ENCODE assay signal across 10 mouse cellular contexts in the genomic region with DNA sequence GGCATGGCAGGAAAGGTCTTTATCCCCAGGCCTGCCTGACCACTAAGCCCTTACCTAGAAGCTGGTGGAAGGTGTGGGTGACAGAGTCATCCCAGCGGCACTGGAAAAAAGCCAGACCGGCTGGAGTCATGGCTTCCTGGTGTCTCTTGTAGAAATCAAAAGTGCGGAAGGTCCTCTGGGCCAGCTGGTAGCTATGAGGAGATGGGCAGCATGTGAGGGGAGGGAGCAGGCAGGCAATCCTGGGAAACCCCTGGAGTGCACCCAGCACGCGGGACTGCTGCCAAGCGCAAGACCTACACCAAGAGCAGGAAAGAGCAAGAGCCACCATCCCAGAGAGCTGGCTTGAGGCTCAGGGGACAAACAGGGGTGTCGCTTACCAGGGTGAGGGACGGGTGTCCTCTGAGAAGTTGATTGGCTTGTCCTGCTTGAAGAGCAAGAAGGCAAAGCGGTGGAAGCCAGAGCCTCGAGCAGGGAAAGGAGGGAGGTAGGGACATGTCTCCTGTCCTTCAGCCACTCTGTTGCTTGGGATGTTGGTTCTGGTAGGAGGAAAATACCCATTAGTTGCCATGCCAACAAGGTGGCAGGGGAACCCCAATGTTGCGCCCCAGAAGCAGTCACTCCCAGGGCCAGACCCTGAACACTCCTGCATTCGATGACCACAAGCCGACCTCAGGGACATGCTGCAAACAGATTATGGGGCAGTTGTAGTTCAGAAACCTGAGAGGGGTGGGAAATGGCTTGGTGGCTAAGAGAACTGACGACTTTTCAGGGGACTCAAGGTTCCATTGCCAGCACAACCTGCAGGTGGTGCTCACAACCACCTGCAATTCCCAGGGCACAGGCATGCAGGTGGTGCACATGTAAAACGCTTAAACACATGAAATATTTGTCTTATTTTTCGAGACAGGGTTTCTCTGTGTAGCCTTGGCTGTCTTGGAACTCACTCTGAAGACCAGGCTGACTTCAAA. TPM values are rescaled to one million over a fixed set of nuclear protein-coding genes. Genes with fewer than 3 reads are reported as not detected.
DNase-seq lines count a peak whose midpoint lies in the region; ATAC-seq and TF ChIP-seq lines count a peak whose summit lies in the region.
"Had no signal": no experiment of that assay in that cellular context is flagged by ENCODE, and none has a peak within 500 bp of the region (broad histone marks: within the 10 kb centered on the region; RNA-seq: fewer than 3 reads in every experiment).

No protein-coding gene starts in this region.

- DNase-seq in 3T3-L1 (ENCODE audit: low read depth, low spot score): peak; percentile 41
- DNase-seq in CD4-positive helper T cell, adult 2 months (ENCODE audit: low read depth, low spot score): peak; percentile 49
- DNase-seq in embryonic facial prominence, embryonic 10.5 days (ENCODE audit: low spot score): no peak
- no peak for DNase-seq in urinary bladder, postnatal 10 days (ENCODE audit: low spot score)
- no peak for DNase-seq in midbrain, embryonic 10.5 days (ENCODE audit: low spot score)
- DNase-seq in layer of hippocampus, adult 9-11 months: no peak

- H3K9ac ChIP-seq in intestine, postnatal 0 days (ENCODE audit: low read depth, low read length): no peak overlapping the region
- no peak overlapping the region for H3K9ac ChIP-seq in intestine, embryonic 16.5 days (ENCODE audit: low read depth, low read length)
- H3K9ac ChIP-seq: liver, embryonic 15.5 days had no signal

- TF ChIP-seq CTCF in intestine, postnatal 0 days (IDR thresholded peaks at IDR 0.05; ENCODE audit: low read depth): peak; percentile 61

- H3K36me3 ChIP-seq in intestine, postnatal 0 days (ENCODE audit: control insufficient read depth, insufficient read depth): peaks cover 32% of the 10 kb centered on the region; the same call in 1 of the 2 replicates
- H3K36me3 ChIP-seq in intestine, embryonic 16.5 days (ENCODE audit: control insufficient read depth, insufficient read depth, low read length): 0 out of 2 replicates have a peak, but pooled peaks cover 5% of the 10 kb centered on the region
- H3K36me3 ChIP-seq in embryonic facial prominence, embryonic 10.5 days (replicated peaks): peaks cover 60% of the 10 kb centered on the region
- peaks cover 59% of the 10 kb centered on the region for H3K36me3 ChIP-seq in midbrain, embryonic 10.5 days

- H3K4me3 ChIP-seq in intestine, postnatal 0 days (ENCODE audit: low read depth, low read length): no peak overlapping the region
- H3K4me3 ChIP-seq in intestine, embryonic 16.5 days (ENCODE audit: low read length): no peak overlapping the region
- no peak overlapping the region for H3K4me3 ChIP-seq in embryonic facial prominence, embryonic 10.5 days
- no peak overlapping the region for H3K4me3 ChIP-seq in midbrain, embryonic 10.5 days
- H3K4me3 ChIP-seq: liver, embryonic 15.5 days; neural tube, embryonic 15.5 days had no signal

- ATAC-seq in intestine, postnatal 0 days: no peak
- ATAC-seq in intestine, embryonic 16.5 days: no peak

- WGBS in intestine, postnatal 0 days: 82% methylated on average over 16 of the region's 16 CpGs
- 81% methylated on average over 16 of the region's 16 CpGs for WGBS in intestine, embryonic 16.5 days
- 84% methylated on average over 16 of the region's 16 CpGs for WGBS in embryonic facial prominence, embryonic 10.5 days
- 85% methylated on average over 16 of the region's 16 CpGs for WGBS in midbrain, embryonic 10.5 days

- no peak overlapping the region for H3K4me2 ChIP-seq in intestine, postnatal 0 days (replicated peaks; ENCODE audit: low read depth)
- H3K4me2 ChIP-seq in intestine, embryonic 16.5 days (ENCODE audit: low read depth, low read length): no peak overlapping the region
- H3K4me2 ChIP-seq: liver, embryonic 15.5 days had no signal

- no peaks in the 10 kb centered on the region for H3K9me3 ChIP-seq in intestine, postnatal 0 days (ENCODE audit: control insufficient read depth)
- no peaks in the 10 kb centered on the region for H3K9me3 ChIP-seq in intestine, embryonic 16.5 days (ENCODE audit: control insufficient read depth, low read length)
- H3K9me3 ChIP-seq in embryonic facial prominence, embryonic 10.5 days: no peaks in the 10 kb centered on the region
- no peaks in the 10 kb centered on the region for H3K9me3 ChIP-seq in midbrain, embryonic 10.5 days (replicated peaks)
- H3K9me3 ChIP-seq: liver, embryonic 15.5 days; neural tube, embryonic 15.5 days had no signal

- H3K27ac ChIP-seq in intestine, postnatal 0 days (ENCODE audit: low read depth, low read length): no peak overlapping the region
- no peak overlapping the region for H3K27ac ChIP-seq in intestine, embryonic 16.5 days (ENCODE audit: low read length)
- 0 out of 2 replicates have a peak overlapping the region, but pooled peaks have one; percentile 10 for H3K27ac ChIP-seq in embryonic facial prominence, embryonic 10.5 days (replicated peaks)
- no peak overlapping the region for H3K27ac ChIP-seq in midbrain, embryonic 10.5 days (replicated peaks)
- H3K27ac ChIP-seq: liver, embryonic 15.5 days; neural tube, embryonic 15.5 days had no signal

- peaks cover 8% of the 10 kb centered on the region for H3K4me1 ChIP-seq in intestine, postnatal 0 days (replicated peaks; ENCODE audit: control insufficient read depth, insufficient read depth, low read length)
- H3K4me1 ChIP-seq in intestine, embryonic 16.5 days (ENCODE audit: control insufficient read depth, insufficient read depth, low read length): peaks cover 32% of the 10 kb centered on the region
- peaks cover 60% of the 10 kb centered on the region for H3K4me1 ChIP-seq in embryonic facial prominence, embryonic 10.5 days
- H3K4me1 ChIP-seq in midbrain, embryonic 10.5 days: peaks cover 45% of the 10 kb centered on the region

- no peaks in the 10 kb centered on the region for H3K27me3 ChIP-seq in intestine, postnatal 0 days (replicated peaks; ENCODE audit: control insufficient read depth, insufficient read depth, low read length)
- H3K27me3 ChIP-seq in intestine, embryonic 16.5 days (replicated peaks; ENCODE audit: control insufficient read depth, insufficient read depth, low read length): no peaks in the 10 kb centered on the region
- peaks cover 18% of the 10 kb centered on the region for H3K27me3 ChIP-seq in embryonic facial prominence, embryonic 10.5 days (replicated peaks; ENCODE audit: low read depth, poor library complexity, severe bottlenecking)
- H3K27me3 ChIP-seq in midbrain, embryonic 10.5 days (ENCODE audit: low read depth, poor library complexity, severe bottlenecking): peaks cover 24% of the 10 kb centered on the region
- H3K27me3 ChIP-seq: liver, embryonic 15.5 days had no signal

RNA-seq across cellular contexts. Expression of gene Trim65, which starts 1.7 kb away (rescaled TPM):
- polyA plus RNA-seq in intestine, postnatal 0 days (2015; fragmentation: Nextera tagmentation; extraction: Ambion mirVana): 3.1 and 3.3 TPM in 2 replicates
- polyA plus RNA-seq in intestine, embryonic 16.5 days (2015; fragmentation: Nextera tagmentation; extraction: Ambion mirVana): 7.7 and 9.3 TPM in 2 replicates
- polyA plus RNA-seq in embryonic facial prominence, embryonic 10.5 days (2016; fragmentation: Nextera tagmentation; extraction: Ambion mirVana): 1.9 and 2.3 TPM in 2 replicates
- polyA plus RNA-seq in midbrain, embryonic 10.5 days (2016; fragmentation: Nextera tagmentation; extraction: Ambion mirVana): 1.4 and 1.8 TPM in 2 replicates

RNA-seq across cellular contexts. Expression of gene Trim47, which starts 5.6 kb away (rescaled TPM):
- 15.7 and 16.1 TPM in 2 replicates for polyA plus RNA-seq in intestine, postnatal 0 days (2015; fragmentation: Nextera tagmentation; extraction: Ambion mirVana)
- 13.9 and 14.7 TPM in 2 replicates for polyA plus RNA-seq in intestine, embryonic 16.5 days (2015; fragmentation: Nextera tagmentation; extraction: Ambion mirVana)
- polyA plus RNA-seq in embryonic facial prominence, embryonic 10.5 days (2016; fragmentation: Nextera tagmentation; extraction: Ambion mirVana): 4.5 and 4.7 TPM in 2 replicates
- 2.7 TPM in 2 replicates for polyA plus RNA-seq in midbrain, embryonic 10.5 days (2016; fragmentation: Nextera tagmentation; extraction: Ambion mirVana)

RNA-seq across cellular contexts. Expression of gene Mrpl38, which starts 6.0 kb away (rescaled TPM):
- 35.6 and 38.5 TPM in 2 replicates for polyA plus RNA-seq in intestine, postnatal 0 days (2015; fragmentation: Nextera tagmentation; extraction: Ambion mirVana)
- polyA plus RNA-seq in intestine, embryonic 16.5 days (2015; fragmentation: Nextera tagmentation; extraction: Ambion mirVana): 104 and 110 TPM in 2 replicates
- polyA plus RNA-seq in embryonic facial prominence, embryonic 10.5 days (2016; fragmentation: Nextera tagmentation; extraction: Ambion mirVana): 108 and 117 TPM in 2 replicates
- 113 TPM in 2 replicates for polyA plus RNA-seq in midbrain, embryonic 10.5 days (2016; fragmentation: Nextera tagmentation; extraction: Ambion mirVana)

RNA-seq across cellular contexts. Expression of gene Fbf1, which starts 35.3 kb away (rescaled TPM):
- 3.7 and 4.8 TPM in 2 replicates for polyA plus RNA-seq in intestine, postnatal 0 days (2015; fragmentation: Nextera tagmentation; extraction: Ambion mirVana)
- 15.4 and 16.9 TPM in 2 replicates for polyA plus RNA-seq in intestine, embryonic 16.5 days (2015; fragmentation: Nextera tagmentation; extraction: Ambion mirVana)
- 61.0 and 61.8 TPM in 2 replicates for polyA plus RNA-seq in embryonic facial prominence, embryonic 10.5 days (2016; fragmentation: Nextera tagmentation; extraction: Ambion mirVana)
- 58.9 and 71.0 TPM in 2 replicates for polyA plus RNA-seq in midbrain, embryonic 10.5 days (2016; fragmentation: Nextera tagmentation; extraction: Ambion mirVana)

RNA-seq across cellular contexts. Expression of gene Wbp2, which starts 45.9 kb away (rescaled TPM):
- polyA plus RNA-seq in intestine, postnatal 0 days (2015; fragmentation: Nextera tagmentation; extraction: Ambion mirVana): 179 and 201 TPM in 2 replicates
- 135 and 160 TPM in 2 replicates for polyA plus RNA-seq in intestine, embryonic 16.5 days (2015; fragmentation: Nextera tagmentation; extraction: Ambion mirVana)
- polyA plus RNA-seq in embryonic facial prominence, embryonic 10.5 days (2016; fragmentation: Nextera tagmentation; extraction: Ambion mirVana): 74.2 and 76.8 TPM in 2 replicates
- 91.8 and 109 TPM in 2 replicates for polyA plus RNA-seq in midbrain, embryonic 10.5 days (2016; fragmentation: Nextera tagmentation; extraction: Ambion mirVana)

Comparison
In these comparisons a context has a peak if more than half of its experiments do, and no peak if none do; other contexts are left out.
1. DNase-seq: peak in 3T3-L1 (single experiment) and CD4-positive helper T cell, adult 2 months (single experiment); none in embryonic facial prominence, embryonic 10.5 days (single experiment), urinary bladder, postnatal 10 days (single experiment), midbrain, embryonic 10.5 days (single experiment) and layer of hippocampus, adult 9-11 months (single experiment).